Mouse (Mus musculus) ovary, postnatal 14 days (tissue): ENCODE measurements around the gene Kif19a.

ENCODE experiments used
- DNase-seq: peaks from one replicate; pipeline ENCODE4 v3.0.0; 2022; ENCODE audit warnings: low spot score

The Kif19a gene

DNA sequence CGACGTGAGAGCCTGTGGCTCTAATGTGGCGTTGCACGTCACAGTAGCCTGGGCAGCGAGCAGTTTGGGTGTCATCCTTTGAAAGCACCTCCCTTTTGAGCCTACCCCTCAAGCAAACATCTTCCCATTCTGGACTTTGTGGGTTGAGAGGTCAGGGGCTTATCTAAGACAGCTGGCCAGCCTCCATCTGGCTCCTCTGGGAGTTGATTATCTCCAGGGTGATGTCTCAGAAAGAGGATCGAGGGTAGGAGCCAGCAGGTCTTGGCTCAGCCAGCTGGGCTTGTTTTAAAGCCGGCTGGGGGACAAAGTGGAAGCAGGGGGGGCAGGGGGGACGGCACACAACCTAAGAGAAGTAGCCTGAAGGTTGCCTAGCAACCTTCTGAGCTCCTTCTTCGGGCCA lies 14.9 kb downstream of the Kif19a start:
- DNase-seq, result no peak

DNA sequence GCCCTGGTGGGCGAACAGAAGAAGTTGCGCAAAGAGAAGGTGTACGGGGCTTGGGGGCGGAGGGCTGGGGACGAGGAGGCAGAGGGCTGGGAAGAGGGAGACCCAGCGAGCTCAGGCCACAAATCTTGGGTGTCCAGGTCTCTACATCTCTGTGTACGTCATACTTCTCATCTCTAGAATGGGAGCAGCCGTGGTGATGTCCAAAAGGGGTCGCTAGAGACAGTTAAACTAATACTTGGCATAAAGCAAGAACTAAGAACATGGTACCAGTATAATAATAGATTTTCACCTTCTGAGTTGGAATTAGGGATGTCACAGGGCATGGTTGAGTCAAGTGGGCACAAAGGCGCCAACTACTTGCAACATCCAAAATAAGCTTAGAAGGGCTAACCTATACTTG lies 20.7 kb downstream of the Kif19a start:
- DNase-seq, result no peak

DNA sequence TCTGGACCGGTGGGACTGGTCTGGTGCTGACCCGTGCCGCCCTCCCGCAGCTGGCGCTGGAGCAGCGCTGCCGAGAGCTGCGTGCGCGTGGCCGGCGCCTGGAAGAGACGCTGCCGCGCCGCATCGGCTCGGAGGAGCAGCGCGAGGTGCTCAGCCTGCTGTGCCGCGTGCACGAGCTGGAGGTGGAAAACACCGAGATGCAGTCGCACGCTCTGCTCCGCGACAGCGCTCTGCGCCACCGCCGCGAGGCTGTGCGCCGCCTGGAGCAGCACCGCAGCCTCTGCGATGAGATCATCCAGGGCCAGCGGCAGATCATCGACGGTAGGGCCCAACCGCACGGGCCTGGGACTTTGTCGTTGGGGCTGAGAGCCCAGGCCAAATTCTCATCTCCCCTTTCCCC lies 21.1 kb downstream of the Kif19a start:
- no peak for DNase-seq

DNA sequence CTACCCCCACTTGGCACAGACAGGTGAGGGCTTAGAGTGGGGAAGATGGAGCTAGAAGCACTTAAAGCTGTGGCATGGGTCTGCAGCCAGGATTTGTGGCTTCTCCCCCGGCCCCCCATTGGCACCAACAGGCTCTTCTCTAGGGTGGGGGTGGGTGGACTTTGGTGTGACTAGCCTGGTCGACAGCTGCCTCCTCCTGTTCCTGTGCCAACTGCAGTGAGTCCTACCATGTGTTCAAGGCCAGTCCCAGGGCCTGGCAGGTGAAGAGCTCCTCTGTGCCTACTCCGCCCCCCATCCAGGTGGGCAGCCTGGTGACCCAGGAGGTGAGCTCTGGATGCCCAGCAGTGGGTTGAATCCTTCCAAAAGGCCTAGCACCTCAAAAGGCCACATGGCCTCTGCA lies 22.4 kb downstream of the Kif19a start:
- DNase-seq, result no peak

DNA sequence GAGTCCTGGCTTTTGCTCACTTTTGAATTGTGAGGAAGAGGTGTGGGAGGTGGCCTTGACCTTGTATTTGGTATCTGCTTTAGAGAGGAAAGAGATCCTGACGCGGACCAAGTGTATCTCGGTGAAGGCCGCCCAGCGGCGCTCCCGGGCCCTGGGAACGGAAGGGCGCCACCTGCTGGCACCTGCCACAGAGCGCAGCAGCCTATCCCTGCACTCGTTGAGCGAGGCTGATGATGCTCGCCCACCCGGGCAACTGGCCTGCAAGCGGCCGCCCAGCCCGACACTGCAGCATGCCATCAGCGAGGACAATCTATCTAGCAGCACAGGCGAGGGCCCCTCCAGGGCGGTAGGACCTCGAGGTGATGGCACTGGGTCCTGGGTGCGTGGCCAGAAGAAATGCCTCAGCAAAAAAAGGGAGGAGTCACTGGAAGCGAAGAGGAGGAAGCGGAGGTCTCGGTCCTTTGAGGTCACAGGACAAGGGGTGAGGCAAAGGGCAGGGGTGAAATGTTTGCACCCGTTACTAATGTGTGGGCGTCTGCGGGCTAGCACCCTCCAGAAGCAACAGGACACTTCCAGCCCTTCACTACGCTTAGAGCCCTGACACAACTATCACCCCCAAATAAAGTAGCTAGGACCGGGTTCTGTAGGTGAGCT lies 24.0 kb downstream of the Kif19a start:
- peak; percentile 85 for DNase-seq

DNA sequence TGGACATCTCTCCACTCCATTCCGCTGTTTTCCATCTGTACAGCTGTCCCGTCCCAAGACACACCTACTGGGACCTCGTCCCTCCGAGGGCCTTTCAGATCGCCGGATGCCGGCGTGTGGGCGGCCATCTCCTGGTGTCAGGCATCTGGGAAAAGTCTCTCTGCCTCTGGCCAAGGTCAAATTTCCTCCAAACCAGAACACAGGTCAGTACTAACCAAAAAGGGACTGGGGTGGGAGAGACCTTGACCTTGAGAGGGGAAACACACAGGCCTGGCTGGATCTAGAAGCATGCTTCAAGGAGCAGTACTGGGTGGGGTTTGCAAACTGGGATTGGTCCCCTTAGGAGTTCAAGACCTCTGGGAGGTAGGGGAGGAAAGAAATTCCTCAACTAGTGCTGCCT lies 24.5 kb downstream of the Kif19a start:
- no peak for DNase-seq

DNA sequence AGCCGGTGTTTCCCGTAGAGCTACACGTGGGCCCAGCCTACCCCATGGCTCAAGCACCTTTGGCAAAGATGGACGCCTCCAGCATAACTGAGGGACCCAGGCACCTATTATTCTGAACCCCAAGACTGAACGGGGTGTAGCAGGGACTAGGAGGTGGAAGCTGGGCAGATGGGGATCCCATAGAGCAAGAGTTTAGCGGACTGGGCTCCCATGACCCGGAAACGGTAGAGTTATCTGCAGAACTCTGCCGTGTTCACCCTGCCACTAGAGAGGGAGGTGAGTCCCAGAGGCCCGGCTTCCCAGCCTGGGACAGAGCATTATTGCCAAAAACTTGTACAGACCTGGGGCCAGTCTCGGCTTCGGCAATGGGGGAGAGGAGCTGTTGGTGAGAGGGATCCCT lies 25.0 kb downstream of the Kif19a start:
- no peak for DNase-seq

DNA sequence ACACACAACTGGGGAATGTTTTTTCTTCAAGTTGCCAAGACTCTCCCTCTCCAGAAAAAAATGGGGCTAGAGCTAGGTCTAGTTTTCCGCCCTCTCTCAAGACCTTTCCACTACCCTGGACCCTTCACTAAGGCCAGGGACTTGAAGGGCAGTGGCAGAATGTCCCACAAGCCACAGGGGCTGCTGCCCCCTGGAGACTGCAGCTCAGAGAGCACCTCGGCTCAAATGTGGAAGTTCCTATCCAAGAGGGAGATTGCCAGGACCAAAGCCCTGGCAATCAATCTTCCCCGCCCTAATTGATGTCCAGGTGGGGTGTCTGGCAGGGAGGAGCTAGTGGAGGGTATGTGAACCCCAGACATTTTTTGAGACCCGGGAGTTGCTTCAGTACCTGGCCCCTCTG lies 25.7 kb downstream of the Kif19a start:
- no peak for DNase-seq

DNA sequence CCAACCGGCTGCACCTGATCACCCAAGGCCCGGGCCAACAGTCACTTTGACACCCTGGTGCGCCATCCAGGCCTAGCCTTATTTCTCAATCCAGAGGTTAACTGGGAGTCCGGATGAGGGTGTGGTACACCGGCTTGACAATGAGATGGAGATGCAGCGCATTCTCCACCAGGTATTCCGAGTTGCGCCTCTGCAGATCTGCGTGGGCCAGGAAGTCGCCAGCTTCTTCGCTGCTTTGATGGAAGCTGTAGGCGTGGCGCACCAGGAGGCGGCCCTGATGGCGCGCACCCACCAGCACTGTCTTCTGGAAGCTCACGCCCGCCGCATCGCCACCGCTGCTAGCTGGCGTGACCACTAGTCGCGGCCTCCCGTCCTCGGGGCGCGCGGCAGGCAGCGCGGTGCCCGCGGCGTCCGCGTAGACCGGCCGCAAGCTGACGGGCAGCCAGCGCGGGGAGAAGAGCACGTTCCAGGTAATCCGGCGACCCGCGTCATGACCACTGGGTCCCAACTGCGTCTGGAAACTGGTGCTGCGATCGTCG lies 26.2 kb downstream of the Kif19a start:
- no peak for DNase-seq

DNA sequence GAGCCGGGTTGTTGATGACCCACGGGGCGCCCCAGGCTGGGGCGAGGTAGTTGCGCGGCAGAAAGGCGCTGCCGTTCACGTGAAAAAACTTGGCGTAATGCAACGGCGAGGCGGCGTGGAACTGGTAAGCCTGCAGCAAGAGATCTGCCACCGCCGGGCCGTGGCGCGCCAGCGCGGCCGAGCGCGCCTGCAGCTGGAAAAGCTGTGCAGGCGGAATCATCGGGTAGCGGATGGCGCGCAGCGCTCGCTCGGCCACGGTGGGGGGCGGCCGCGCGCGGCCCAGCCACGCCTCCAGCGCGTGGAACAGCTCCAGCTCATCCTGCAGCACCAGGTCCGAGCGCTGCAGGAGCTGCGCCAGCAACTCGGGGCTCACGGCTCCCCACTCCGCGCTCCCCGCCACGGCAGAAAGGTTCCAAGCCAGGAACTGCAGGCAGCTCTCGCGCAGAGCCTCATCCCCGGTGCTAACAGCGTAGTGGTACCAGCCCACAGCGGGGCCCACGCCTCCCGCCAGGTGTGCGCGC lies 26.8 kb downstream of the Kif19a start:
- DNase-seq, result no peak

DNA sequence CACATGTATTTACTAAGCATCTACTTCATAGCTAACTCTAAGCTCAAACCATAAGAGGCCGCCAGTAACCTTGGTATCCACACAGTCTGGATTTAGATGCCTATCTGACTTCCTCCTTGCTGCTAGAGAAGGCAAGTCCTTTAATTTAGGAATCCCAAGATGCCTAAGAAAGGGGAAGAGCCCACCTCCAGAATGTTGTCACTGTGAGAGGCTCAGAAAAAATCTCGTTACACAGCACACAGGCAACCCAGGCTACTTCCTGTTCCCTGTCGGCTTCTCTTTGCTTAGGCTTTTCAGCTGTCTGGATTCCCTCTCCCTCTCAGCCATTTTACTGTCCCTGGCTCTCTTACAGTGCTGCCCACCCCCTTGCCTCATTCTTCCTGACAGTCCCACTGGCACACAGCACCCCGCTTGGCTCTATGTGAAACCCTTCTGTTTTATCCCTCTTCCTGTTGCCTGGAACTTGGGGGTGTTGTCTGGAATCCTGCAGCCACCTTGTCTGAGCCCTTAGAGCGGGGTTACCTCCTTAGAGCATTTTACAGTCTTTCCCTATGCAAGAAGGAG lies 27.8 kb downstream of the Kif19a start:
- DNase-seq, result no peak

DNA sequence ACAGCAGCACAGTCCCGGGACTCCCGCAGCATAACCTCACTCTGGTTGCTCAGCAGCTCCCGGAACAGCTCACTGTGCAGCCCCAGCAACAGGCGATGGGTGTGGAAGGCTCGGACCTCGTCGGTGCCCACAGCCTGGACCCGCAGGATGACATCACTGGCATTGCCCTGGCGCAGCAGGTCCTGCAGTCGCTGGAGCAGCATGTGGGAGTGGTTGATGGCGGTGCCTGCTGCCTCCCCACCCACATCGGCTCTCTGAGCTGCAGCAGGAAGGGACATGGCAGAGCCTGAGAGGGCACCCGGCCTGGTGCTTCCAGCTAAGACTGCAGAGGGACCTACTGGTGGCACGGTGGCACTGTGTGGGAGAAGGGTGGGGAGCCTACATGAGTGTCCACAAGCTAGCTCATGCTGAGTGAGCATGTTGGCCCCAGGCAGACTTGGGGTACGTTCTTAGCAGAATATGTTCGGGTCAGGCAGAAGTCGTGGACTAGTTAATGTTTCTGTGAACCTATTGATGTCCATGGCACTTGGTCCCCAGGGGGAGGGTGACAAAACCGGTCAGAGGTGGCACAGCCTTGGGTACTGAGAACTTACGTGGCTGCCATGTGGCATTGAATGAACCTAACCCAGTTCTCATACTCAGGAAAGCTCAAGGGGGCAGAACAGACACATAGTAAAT lies 28.8 kb downstream of the Kif19a start:
- no peak for DNase-seq

DNA sequence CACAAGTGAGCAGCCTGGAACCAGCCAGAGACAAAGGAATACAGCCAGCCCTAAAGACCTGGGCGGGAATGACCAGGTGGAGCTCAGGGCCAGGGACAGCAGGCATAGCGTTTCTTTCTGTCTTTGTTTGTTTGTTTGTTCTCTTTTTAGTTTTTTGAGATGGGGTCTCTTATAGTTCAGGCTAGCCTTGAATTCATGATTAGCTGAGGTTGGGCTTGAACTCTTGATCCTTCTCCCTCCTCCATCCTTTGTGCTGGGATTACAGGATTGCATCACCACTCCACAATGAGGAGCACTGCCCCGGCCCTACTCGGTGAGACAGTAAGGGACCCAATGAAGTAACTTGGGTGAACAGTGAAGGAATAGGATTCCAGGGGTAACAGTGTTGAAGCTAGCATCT lies 29.5 kb downstream of the Kif19a start:
- no peak for DNase-seq

DNA sequence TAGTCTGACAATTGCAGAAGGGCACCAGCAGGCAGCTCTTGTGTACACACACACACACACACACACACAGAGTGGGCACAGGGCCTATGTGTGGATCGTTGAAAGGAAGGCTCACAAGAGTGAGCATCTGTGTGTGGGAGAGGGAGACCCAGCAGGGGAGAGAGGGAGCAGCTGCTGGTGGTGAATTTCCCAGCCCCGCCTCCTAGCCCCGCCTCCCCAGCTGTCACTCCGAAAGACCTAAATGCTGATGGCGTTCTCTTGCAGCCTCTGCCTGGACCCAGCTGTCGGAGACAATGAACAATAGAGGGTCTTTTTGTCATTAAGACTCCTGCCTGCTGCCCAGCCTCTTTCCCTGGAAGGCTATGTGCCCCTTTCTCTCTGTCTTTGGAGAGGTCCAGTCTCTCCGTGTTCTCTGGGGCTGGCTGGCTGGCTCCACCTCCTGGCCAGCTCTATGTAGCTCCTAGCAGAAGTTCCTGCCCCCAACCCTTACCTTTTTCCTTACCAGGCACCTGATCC lies 30.1 kb downstream of the Kif19a start:
- DNase-seq, result peak; percentile 57

DNA sequence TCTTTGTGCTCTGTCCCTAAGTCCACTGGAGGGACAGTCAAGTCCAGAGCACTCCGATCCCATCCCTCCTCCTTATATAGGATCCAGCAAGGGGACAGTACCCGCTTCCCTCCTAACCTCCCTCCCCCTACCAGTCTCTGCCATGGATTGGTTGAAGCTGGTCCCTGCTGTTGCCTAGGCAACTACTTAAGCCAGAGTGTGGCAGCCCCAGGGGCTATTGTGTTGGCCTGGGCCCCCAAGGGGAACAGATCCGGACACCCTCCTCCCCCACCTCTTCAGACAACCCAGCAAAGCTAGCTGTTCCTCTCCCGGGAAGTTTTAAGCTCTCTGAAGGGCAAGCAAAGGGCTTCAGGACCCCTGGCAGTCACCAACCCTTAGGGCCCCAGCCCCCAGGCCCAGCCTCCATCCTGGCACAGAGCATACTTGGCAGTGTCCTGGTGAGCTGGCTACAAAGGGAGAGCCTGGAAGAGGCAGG lies 30.7 kb downstream of the Kif19a start, which contains the start of gene Btbd17:
Btbd17 (minus strand) TSS at position 98 of the 475 bp plus-strand sequence.
- no peak for DNase-seq

DNA sequence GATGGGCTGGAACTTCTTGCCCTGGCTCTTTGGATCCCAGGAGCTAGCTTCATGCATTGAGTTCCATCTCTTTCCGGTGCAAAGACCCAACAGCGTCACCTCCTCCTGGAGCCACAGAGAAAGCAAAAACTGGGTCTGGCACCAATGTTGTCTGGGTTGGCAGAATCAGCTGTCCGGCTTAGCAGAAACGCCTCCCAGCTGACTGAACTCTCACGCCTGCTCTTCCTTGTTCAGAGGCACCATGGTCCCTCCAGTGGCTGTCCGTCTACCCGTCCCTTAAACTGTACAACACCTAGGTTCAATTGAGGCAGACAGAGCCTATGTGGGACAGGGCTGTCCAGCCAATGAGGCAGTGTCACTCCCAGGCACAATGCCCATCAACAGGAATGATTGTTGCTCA lies 32.0 kb downstream of the Kif19a start:
- DNase-seq, result no peak

DNA sequence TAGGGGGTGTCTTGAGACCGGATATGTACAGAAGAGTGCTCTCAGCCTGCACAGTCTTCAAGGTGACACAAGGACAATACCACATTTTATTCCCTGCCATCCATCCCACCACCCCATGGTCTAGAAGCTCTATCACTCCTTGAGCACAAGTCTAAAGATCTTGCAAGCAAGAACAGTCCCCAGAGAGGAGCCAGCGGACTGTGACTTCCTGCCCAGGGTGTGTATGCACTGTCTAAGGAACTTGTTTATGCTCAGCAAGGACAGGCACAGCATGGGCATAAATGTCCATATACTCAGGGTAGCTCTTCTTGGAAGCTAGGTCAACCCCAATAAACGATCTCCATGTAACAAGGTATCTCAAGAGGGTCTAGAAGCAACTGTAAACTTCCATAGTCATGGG lies 32.8 kb downstream of the Kif19a start:
- DNase-seq, result no peak

DNA sequence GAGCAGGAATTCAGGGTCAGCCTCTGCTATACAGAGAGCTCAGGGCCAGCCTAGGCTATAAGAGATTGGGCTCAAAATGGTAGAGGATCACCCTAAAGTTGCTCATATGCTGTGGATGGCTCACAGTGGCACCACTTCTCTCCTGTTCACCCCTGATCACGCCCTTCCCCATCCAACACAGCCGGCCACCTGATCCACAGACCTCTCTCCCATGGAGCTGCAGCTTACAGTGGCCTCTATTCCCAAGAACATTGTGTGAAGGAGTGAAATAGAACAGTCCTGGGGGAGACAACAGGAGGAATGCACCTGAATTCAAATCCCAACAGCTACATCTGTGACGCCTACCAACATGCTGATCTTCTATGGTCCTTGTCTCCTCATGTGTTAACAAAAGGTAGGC lies 33.4 kb downstream of the Kif19a start, which contains the start of gene Gpr142:
Gpr142 (plus strand) TSS at position 301 of the 400 bp plus-strand sequence.
- no peak for DNase-seq

DNA sequence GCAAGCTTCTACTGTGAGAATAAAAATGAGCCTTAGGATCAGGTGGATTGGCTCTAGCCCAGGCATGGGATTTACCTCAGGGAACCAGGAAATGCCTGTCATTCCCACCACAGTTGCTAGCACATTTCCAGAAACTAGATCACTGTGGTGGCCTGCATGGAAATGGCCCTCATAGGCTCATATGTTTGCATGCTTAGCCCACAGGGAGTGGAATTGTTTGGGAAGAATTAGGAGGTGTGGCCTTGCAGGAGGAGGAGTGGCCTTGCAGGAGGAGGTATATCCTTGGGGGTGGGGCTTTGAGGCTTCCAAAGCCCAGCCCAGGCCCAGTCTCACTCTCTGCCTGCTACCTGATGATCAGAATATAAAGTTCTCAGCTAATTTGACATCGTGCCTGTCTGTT lies 36.7 kb downstream of the Kif19a start:
- no peak for DNase-seq

DNA sequence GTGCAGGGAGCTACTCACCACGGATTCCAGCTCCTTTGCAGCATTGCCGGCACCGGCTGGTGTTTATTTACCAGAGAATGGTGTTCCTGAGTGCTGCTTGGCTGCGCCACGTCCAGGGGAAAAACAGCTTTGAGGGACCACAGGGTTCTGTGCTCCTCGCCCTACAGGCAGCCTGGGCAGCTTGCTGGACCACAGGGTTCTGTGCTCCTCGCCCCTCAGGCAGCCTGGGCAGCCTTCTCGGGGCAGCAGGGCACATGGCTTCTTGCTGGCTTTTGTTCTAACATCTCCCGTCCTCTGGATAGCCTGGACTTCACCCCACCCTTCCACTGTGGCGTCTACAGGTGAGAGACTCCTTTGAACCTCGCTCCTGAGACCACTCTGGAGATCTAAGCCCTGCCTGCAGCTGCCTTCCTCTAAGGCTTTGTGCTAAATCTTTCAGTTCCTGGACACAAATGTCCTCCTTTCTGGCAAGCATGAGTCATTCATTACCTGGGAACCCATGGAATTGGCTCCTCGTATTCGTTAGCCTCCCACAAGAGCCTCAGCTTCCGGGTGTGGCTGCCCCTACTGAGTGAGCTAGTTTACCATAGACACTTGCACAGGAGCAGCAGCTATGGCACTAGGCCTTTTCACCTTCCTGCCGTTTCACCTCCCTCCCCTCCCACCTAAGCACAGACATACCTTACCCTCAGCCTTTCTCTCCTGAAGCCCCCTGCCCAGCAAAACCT lies 37.5 kb downstream of the Kif19a start:
- DNase-seq, result no peak

DNA sequence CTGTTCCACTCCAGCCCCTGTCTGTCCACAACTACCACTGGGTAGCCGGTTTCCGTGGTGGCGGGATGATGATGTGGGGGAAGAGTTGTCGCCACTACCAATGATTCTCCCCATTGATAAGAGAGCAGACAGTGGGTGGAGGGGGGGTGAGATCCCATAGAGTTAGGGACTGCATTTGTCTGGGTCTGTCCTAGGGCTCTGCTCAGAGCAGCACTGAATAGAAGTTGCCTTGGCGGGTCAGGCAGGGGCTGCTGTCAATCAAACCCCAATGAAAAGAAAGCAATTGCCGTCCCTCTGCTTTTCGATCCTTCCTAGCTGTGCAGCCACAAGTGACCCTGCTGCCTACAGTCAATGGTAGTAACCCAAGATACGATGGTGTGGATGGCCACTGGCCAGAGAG lies 38.8 kb downstream of the Kif19a start:
- DNase-seq, result no peak

DNA sequence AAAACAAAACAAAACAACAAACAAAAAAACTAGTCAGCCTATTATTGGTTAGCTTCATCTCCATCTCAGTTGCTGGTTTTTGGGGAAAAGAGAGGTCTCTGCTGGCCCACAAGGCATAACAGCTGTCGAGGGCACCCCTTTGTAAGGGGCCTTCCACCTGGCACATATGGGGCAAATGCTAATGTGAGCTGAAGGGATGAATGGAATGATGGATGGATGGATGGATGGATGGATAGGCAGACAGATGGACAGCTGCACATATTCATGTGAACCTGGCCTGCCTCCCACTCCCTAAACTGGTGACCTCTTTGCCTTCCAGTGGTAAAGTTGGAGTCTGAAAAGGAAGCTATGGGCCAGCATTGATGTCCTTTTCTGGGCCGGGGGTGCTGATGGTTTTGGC lies 41.8 kb downstream of the Kif19a start:
- no peak for DNase-seq
